Mouse (Mus musculus): ENCODE data around the gene Dhx35.

DNA sequence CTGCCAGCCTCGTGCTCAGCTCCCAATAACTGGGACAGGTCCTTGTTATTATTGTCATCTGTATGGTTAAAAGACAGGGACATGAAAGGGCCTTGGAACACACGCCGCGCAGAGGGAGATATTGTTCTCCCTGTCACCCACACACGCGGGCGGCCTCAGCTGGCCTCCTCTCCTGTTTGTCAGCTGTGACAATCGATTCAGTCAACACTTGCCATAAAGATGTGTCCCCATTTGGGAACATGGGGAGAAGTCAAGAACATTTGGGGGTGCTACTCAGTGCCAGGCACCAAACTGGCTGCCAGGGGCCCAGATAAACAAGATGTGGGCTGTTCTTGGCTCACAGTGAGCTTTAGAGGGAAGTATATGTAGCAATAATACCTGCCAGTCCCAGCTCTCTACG, 45.2 kb upstream of the Dhx35 start:
- TF ChIP-seq CTCF (IDR thresholded peaks at IDR 0.05; ENCODE audit: low read depth) (no peak), EP300 (optimal IDR thresholded peaks at IDR 0.05) (no peak)

Measured in stomach, postnatal 0 days (tissue).